Mouse (Mus musculus) embryonic facial prominence, embryonic 11.5 days (tissue): ENCODE data around the gene Nab1. TPM values are rescaled to one million over a fixed set of nuclear protein-coding genes. Genes with fewer than 3 reads are reported as not detected.
"Not testable (repeated sequence)": the region's sequence is repeated elsewhere in the genome, so short reads cannot be mapped to it uniquely, and the experiment has no call there.

ENCODE experiments used
- ATAC-seq: fragments of 200-750 bp; cut with Nextera tagmentation; replicated peaks from 2 replicates; pipeline ENCODE4 v1.8.0; 2017; ENCODE audit warnings: low read depth; ENCODE audit not compliant: insufficient number of reproducible peaks, low FRiP score, low TSS enrichment
- DNase-seq: peaks from one replicate; pipeline ENCODE4 v3.0.0-alpha.2; 2015; ENCODE audit warnings: low spot score
- H3K27ac ChIP-seq: fragments of 300-500 bp; sonication (generic); replicated peaks from 2 replicates; pipeline ENCODE4 v1.5.1; 2014; ENCODE audit warnings: mild to moderate bottlenecking, low read depth, low read length, control low read depth
- H3K27me3 ChIP-seq: fragments of 300-500 bp; sonication (generic); 2 replicates; pipeline ENCODE4 v1.6.1; 2014; ENCODE audit warnings: mild to moderate bottlenecking, low read length, moderate library complexity, mixed read lengths; ENCODE audit not compliant: control insufficient read depth, insufficient read depth
- H3K36me3 ChIP-seq: fragments of 300-500 bp; sonication (generic); replicated peaks from 2 replicates; pipeline ENCODE4 v1.6.1; 2014; ENCODE audit warnings: low read depth, mild to moderate bottlenecking, low read length, moderate library complexity, mixed read lengths; ENCODE audit not compliant: control insufficient read depth, insufficient read depth
- H3K4me1 ChIP-seq: fragments of 300-500 bp; sonication (generic); 2 replicates; pipeline ENCODE4 v1.6.1; 2014; ENCODE audit warnings: low read length, mixed read lengths; ENCODE audit not compliant: control insufficient read depth, insufficient read depth
- H3K4me2 ChIP-seq: fragments of 300-500 bp; sonication (generic); 2 replicates; pipeline ENCODE4 v1.6.1; 2014; ENCODE audit warnings: low read depth, mild to moderate bottlenecking, control low read depth, low read length, moderate library complexity
- H3K4me3 ChIP-seq: fragments of 300-500 bp; sonication (generic); 2 replicates; pipeline ENCODE4 v1.5.1; 2014; ENCODE audit warnings: low read depth, low read length, control low read depth
- H3K9ac ChIP-seq: fragments of 300-500 bp; sonication (generic); replicated peaks from 2 replicates; pipeline ENCODE4 v1.6.1; 2014; ENCODE audit warnings: mild to moderate bottlenecking, control low read depth, low read length
- H3K9me3 ChIP-seq: fragments of 300-500 bp; sonication (generic); replicated peaks from 2 replicates; pipeline ENCODE4 v1.6.1; 2016; ENCODE audit warnings: mild to moderate bottlenecking, low read length, inconsistent platforms, mixed read lengths; ENCODE audit not compliant: control insufficient read depth
- whole genome bisulfite sequencing: fragments of 180-500 bp; shearing (Covaris S2); extraction: QIAGEN DNeasy Blood & Tissue Kit; methylation state at CpG from one replicate; pipeline ENCODE4 v1.1.7; 2014; 5-methylcytosine and 5-hydroxymethylcytosine counted together
- polyA plus RNA-seq: library from polyadenylated mRNA; unstranded; fragments of >200 nt; fragmentation: Nextera tagmentation; extraction: Ambion mirVana; gene quantifications from 2 replicates; pipeline ENCODE4 v1.2.1, GENCODE M21; 2014

Gene Nab1
- 6.3 TPM in 2 replicates for polyA plus RNA-seq

DNA sequence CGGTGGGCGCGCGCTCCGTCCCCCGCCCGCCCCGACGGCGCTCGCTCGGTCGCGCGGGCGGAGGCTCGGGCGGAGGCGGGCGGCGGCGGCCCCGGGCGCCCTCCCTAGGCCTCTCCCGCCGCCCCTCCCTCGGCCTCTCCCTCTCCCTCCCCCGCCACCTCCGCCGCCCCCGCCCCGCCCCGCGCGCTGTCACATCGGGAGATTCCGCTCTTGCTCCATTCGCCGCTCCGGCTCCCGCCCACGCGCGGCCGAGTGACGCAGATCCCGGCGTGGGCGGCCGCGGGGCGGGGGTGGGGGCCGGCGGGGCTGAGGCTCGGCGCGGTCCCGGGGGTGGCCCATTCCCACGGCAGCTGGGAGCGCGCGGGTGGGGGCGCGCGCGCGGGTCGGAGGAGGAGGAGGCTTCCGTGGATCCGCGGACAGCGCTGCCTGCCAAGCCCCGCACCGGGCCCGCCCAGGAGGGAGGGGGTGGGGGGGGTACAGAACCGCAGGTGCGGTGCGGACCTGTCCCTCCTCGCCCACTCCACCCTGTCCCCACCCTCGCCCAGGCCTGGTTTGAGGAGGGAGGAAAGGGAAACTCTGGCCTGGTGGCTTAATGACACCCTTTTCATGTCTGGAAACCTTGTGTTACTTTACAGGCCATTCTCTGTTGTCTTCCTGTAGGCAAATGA is at the start of gene Nab1:
TSS of gene Nab1 (minus strand) at position 366 of the 668 bp plus-strand sequence.
- Histone ChIP-seq H3K27ac (no peak within 1 kb of the TSS), H3K4me3 (peak within 1 kb of the TSS; percentile 79), H3K9ac (peak within 1 kb of the TSS; percentile 82), H3K36me3 (no peaks in the 10 kb centered on the region), H3K9me3 (no peaks in the 10 kb centered on the region), H3K27me3 (no peaks in the 10 kb centered on the region), H3K4me2 (peak within 1 kb of the TSS; percentile 73), H3K4me1 (no peaks in the 10 kb centered on the region)
- 1% methylated on average over 10 of the region's 80 CpGs for WGBS
- ATAC-seq (peak; percentile 81), DNase-seq (peak; percentile 50)

DNA sequence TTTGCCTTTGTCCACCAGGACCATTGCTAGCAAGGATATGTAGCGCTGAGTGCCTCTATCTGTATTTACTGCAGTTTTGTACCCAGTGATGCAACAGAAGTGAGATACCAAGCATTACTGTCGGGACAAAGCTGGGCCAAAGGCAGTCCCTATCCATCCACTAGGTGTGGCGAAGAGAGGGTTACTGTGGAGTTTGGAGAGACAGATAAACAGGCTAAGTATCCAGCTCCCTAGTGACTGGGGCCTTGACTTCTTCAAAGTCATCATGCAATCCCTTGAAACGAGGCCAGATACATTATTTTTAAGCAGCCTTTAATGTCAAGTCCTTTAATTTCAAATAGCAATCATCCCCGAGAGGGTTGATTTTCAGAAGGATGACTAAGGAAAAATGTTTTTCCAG is 47.0 kb upstream of the Nab1 start:
- H3K9ac ChIP-seq = no peak overlapping the region
- H3K27me3 ChIP-seq = no peaks in the 10 kb centered on the region
- WGBS = 80% methylated on average over 5 of the region's 5 CpGs
- H3K9me3 ChIP-seq = no peaks in the 10 kb centered on the region
- DNase-seq = no peak
- no peak overlapping the region for H3K4me2 ChIP-seq
- H3K4me1 ChIP-seq = no peaks in the 10 kb centered on the region
- no peak overlapping the region for H3K27ac ChIP-seq
- H3K36me3 ChIP-seq = no peaks in the 10 kb centered on the region
- H3K4me3 ChIP-seq = no peak overlapping the region
- no peak for ATAC-seq

DNA sequence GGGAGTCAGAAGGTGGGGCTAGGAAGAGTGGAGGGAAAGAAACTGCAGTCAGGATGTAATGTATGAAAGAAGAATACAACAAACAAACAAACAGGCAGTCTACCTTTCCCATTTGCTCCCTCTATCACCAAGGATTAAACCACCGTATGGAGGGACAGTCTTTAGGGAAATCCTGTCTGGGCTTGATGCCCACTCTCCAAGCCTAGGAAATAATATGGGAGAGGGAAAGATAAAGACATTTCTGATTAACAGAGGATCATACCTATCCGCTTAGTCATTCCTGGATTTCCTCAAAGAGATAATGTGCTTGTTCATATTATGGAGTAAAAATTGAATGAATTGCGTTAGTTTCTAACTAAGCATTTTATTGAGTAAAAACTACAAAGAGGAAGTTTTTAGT is 46.3 kb upstream of the Nab1 start:
- DNase-seq = no peak
- 89% methylated on average over 3 of the region's 3 CpGs for WGBS
- Histone ChIP-seq H3K36me3 (no peaks in the 10 kb centered on the region), H3K9me3 (no peaks in the 10 kb centered on the region), H3K9ac (no peak overlapping the region), H3K4me3 (no peak overlapping the region), H3K27me3 (no peaks in the 10 kb centered on the region), H3K4me1 (no peaks in the 10 kb centered on the region), H3K4me2 (no peak overlapping the region), H3K27ac (no peak overlapping the region)
- ATAC-seq = no peak

DNA sequence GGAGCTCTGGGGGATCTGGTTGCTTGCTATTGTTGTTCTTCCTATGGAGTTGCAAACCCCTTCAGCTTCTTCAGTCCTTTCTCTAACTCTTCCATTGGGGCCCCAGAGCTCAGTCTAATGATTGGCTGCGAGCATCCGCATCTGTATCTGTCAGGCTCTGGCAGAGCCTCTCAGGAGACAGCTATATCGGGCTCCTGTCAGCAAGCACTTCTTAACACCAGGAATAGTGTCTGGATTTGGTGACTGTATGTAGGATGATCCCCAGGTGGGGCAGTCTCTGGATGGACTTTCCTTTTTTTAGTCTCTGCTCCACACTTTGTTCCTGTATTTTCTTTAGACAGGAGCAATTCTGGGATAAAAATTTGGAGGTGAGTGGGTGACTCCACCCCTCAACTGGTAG is 39.6 kb upstream of the Nab1 start:
- not testable (repeated sequence) for H3K4me2 ChIP-seq, H3K9ac ChIP-seq, H3K4me1 ChIP-seq, H3K36me3 ChIP-seq, H3K4me3 ChIP-seq, H3K27me3 ChIP-seq, ATAC-seq, H3K27ac ChIP-seq, H3K9me3 ChIP-seq, DNase-seq
- 68% methylated on average over 3 of the region's 3 CpGs for WGBS

DNA sequence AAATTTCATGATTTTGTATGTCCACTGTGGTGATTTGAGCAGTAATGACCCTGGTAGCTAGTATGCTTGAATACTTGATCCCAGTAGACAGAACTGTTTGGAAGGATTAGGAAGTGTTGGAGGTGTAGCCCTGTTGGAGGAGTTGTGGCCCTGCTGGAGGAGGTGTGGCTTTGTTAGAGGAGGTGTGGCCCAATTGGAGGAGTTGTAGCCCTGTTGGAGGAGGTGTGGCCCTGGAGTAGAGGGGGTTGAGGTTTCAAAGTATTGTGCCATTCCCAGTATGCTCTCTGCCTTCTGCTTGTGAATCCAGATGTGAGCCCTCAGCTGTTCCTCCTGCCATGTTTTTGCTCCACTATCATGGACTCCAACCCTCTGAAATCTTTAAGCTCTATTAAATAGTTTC is 29.5 kb upstream of the Nab1 start:
- no peak overlapping the region for H3K4me2 ChIP-seq

DNA sequence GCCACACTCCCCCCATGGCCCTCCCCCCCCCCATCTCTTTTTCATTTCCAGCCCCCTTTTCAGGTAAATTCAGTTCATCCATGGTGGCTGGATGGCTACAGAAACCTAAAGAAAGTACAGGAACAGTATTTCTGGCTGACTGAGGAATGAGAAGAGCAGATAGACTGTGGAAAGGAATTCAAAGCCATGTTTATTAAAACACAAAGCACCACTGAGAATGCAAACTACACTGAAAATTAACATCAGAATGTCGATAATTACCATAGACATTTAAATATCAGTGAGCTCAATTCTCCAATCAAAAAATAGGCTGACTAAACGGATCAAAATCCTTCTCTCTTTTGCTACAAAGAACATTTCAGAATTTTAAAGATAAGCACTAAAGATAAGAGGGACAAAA is 27.2 kb upstream of the Nab1 start:
- no peaks in the 10 kb centered on the region for H3K36me3 ChIP-seq
- WGBS = 57% methylated on average over 2 of the region's 2 CpGs
- H3K9me3 ChIP-seq = no peaks in the 10 kb centered on the region
- no peak overlapping the region for H3K9ac ChIP-seq
- no peak overlapping the region for H3K27ac ChIP-seq
- no peak overlapping the region for H3K4me2 ChIP-seq
- H3K4me1 ChIP-seq = no peaks in the 10 kb centered on the region
- H3K4me3 ChIP-seq = no peak overlapping the region
- H3K27me3 ChIP-seq = no peaks in the 10 kb centered on the region
- ATAC-seq (no peak), DNase-seq (no peak)

More for the DNA sequence above, 29.5 kb upstream of the Nab1 start:
- ATAC-seq = no peak
- DNase-seq = no peak
- no peak overlapping the region for H3K9ac ChIP-seq
- H3K4me1 ChIP-seq = no peaks in the 10 kb centered on the region
- no peak overlapping the region for H3K27ac ChIP-seq
- H3K4me3 ChIP-seq = no peak overlapping the region
- no peaks in the 10 kb centered on the region for H3K27me3 ChIP-seq
- H3K36me3 ChIP-seq = no peaks in the 10 kb centered on the region
- no peaks in the 10 kb centered on the region for H3K9me3 ChIP-seq

DNA sequence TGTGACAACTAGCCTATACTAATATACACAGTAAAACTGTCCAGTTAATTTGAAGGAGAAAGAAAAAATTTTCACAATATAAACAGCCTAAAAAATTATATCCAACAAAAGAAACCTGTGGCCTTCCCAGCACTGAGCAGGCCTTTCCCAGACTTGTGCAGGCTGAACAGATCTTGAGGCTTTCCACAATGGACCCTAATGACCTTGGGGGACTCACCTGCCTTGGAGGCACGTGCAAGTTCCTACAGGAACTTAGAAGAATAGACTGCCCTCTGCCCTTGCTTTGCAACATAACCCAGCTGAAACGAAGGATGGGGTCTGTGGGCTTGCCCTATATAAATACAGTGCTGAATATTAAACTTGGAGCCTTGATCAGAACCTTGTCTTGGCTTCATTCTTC is 26.8 kb upstream of the Nab1 start:
- H3K36me3 ChIP-seq = no peaks in the 10 kb centered on the region
- no peak overlapping the region for H3K4me2 ChIP-seq
- H3K27ac ChIP-seq = no peak overlapping the region
- ATAC-seq (no peak), DNase-seq (no peak)
- H3K27me3 ChIP-seq = no peaks in the 10 kb centered on the region
- H3K4me3 ChIP-seq = no peak overlapping the region
- no peak overlapping the region for H3K9ac ChIP-seq
- 54% methylated on average over 2 of the region's 2 CpGs for WGBS
- H3K9me3 ChIP-seq = no peaks in the 10 kb centered on the region
- no peaks in the 10 kb centered on the region for H3K4me1 ChIP-seq

DNA sequence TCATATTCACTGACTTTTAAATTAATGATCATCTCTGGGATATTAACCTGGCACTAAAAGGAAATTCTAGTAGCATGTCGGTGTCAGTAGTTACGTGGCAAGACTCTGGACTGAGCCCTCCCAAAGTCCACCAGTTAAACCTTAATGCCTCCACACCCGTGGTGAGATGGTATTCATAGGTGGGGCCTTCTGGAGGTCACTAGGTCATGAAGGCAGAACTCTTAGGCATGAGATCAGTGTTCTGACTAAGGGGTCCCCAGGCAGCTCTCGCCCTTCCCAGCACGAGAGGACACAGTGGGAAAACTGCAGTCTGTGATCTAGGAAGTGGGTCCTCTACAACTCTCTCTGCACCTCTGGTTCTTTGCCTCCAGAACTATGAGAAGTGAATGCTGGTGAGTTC is 24.2 kb upstream of the Nab1 start:
- H3K4me2 ChIP-seq = no peak overlapping the region
- DNase-seq (no peak), ATAC-seq (no peak)
- WGBS = 67% methylated on average over 5 of the region's 5 CpGs
- no peak overlapping the region for H3K27ac ChIP-seq
- no peak overlapping the region for H3K4me3 ChIP-seq
- H3K4me1 ChIP-seq = no peaks in the 10 kb centered on the region
- no peaks in the 10 kb centered on the region for H3K9me3 ChIP-seq
- no peaks in the 10 kb centered on the region for H3K36me3 ChIP-seq
- H3K9ac ChIP-seq = no peak overlapping the region
- H3K27me3 ChIP-seq = no peaks in the 10 kb centered on the region
